Mouse (Mus musculus) cerebellum, adult 2 months (tissue): ENCODE data around the gene Abcg8. TPM values are rescaled to one million over a fixed set of nuclear protein-coding genes. Genes with fewer than 3 reads are reported as not detected.

Experiments
- DNase-seq, 2 experiments: peaks; one replicate each; pipeline ENCODE4 v3.0.0; 2021
- H3K27ac ChIP-seq: fragments of 200-500 bp; 2 replicates; pipeline ENCODE4 v1.5.1; 2012; ENCODE audit warnings: low read length, control low read depth, inconsistent platforms; ENCODE audit not compliant: insufficient read depth
- H3K27me3 ChIP-seq: fragments of 200-500 bp; 2 replicates; pipeline ENCODE4 v1.6.1; 2012; ENCODE audit warnings: inconsistent platforms, mild to moderate bottlenecking, low read length, moderate library complexity; ENCODE audit not compliant: control insufficient read depth, insufficient read depth
- H3K4me1 ChIP-seq: fragments of 200-500 bp; 2 replicates; pipeline ENCODE4 v1.6.1; 2011; ENCODE audit warnings: low read length; ENCODE audit not compliant: control insufficient read depth, insufficient read depth
- H3K4me3 ChIP-seq: fragments of 200-500 bp; replicated peaks from 2 replicates; pipeline ENCODE3; 2011; ENCODE audit warnings: mild to moderate bottlenecking, low read depth, low read length, control low read depth; ENCODE audit not compliant: insufficient read depth
- CTCF ChIP-seq: fragments of 200-500 bp; IDR thresholded peaks from 2 replicates; pipeline ENCODE4 v1.5.1; 2011; ENCODE audit warnings: low read depth, mild to moderate bottlenecking, control low read depth, low read length, moderate library complexity, borderline replicate concordance; ENCODE audit not compliant: insufficient read depth
- POLR2A ChIP-seq: fragments of 200-500 bp; IDR thresholded peaks from 2 replicates; pipeline ENCODE4 v1.6.1; 2011; ENCODE audit warnings: low read length, control low read depth, borderline replicate concordance; ENCODE audit not compliant: insufficient read depth
- WGBS: fragments of 180-500 bp; shearing (Covaris S2); methylation state at CpG from one replicate; pipeline ENCODE4 v1.1.7; 2018; 5-methylcytosine and 5-hydroxymethylcytosine counted together
- polyA plus RNA-seq: library from polyadenylated mRNA; depleted of rRNA; stranded (reverse); fragments of >200 nt; gene quantifications from 2 replicates; pipeline ENCODE4 v1.2.3, GENCODE M21; 2012

Abcg8 gene
- polyA plus RNA-seq, 1 experiment, result not detected

DNA sequence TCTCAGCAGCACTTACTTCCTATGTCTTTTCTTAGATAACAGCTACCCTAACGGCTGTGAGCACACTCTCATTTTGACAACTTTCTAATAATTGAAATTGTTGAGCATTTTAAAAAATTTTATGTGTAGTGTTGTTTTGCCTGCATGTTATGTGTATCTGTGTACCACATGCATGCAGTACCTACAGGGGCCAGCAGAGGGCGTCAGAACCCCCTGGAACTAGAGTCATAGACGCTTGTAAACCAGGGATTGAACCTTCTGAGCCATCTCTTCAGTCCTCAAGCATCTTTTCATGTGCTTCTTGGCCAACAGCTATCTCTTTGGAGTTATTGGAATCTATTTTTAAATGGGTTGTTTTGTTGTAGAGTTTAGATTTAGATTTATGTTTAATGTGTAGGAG, 34.2 kb upstream of the Abcg8 start:
- no peak for DNase-seq
- WGBS, result 48% methylated on average over 3 of the region's 3 CpGs
- no peaks in the 10 kb centered on the region for H3K27me3 ChIP-seq
- H3K4me1 ChIP-seq, result no peaks in the 10 kb centered on the region
- H3K4me3 ChIP-seq, result no peak overlapping the region
- TF ChIP-seq POLR2A (no peak), CTCF (0 out of 2 replicates have a peak, but pooled peaks have one; percentile 20)
- H3K27ac ChIP-seq, result no peak overlapping the region

DNA sequence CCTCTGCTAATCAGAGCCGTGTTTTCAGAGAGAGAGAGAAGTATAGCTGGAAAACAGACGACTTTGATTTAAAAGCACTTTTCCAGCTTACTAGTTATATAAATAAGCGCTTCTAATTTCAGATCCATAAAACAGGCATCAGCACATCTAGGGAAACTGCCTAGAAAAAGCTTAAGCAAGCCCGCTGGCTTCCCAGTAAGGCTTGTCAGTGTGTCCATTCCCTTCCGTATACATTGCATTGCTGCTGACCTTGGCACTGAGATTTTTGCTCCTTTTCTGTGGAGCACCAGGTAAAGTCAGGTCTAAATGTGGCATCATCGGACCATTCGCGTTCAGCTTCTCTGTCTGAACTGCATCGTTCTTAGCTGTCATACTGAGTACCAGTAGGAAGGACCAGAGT, 33.8 kb upstream of the Abcg8 start:
- WGBS, result 93% methylated on average over 9 of the region's 9 CpGs
- DNase-seq, result no peak
- H3K4me3 ChIP-seq, result no peak overlapping the region

DNA sequence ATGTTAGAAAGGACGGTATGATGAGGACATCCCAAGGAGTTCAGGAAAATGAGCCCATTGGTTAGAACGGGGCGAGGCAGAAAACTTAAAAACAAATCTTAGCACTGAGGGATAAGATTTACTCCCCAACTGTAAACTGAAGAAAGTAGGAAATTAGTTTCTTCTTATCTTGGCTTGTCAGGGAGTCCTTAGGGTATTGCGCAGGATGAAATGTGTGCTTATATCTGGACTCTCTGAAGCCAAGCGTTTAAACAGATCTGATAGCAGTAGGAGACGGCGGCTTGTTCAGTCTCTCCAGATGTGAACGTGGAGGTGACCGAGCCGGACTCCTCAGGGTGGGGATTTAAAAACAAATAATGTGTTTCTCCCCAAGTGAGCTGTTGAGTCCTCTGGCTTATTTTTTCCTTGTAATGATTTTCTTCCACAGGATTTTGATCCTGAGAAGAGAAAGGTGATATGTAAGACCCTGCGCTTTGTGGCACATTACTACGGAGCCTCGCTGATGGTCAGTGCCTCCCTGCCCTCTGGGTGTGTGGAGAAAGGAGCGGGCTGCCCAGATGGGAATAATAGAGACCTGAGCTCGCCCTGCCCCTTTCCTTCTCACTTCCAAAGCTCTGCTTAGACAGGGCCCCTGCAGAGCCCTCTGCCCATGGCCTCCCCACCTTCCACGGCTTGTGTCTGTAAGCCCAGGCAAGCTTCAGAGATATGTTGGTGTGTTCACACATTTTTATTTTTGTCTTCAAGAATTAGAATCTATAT, 31.6 kb upstream of the Abcg8 start:
- 86% methylated on average over 16 of the region's 16 CpGs for WGBS
- Histone ChIP-seq H3K27me3 (no peaks in the 10 kb centered on the region), H3K4me3 (no peak overlapping the region), H3K4me1 (no peaks in the 10 kb centered on the region), H3K27ac (no peak overlapping the region)
- no peak for DNase-seq
- no peak for TF ChIP-seq POLR2A
- no peak for TF ChIP-seq CTCF

More for the DNA sequence above, 33.8 kb upstream of the Abcg8 start:
- TF ChIP-seq POLR2A, result no peak
- TF ChIP-seq CTCF, result no peak
- no peaks in the 10 kb centered on the region for H3K4me1 ChIP-seq
- no peak overlapping the region for H3K27ac ChIP-seq
- H3K27me3 ChIP-seq, result no peaks in the 10 kb centered on the region

DNA sequence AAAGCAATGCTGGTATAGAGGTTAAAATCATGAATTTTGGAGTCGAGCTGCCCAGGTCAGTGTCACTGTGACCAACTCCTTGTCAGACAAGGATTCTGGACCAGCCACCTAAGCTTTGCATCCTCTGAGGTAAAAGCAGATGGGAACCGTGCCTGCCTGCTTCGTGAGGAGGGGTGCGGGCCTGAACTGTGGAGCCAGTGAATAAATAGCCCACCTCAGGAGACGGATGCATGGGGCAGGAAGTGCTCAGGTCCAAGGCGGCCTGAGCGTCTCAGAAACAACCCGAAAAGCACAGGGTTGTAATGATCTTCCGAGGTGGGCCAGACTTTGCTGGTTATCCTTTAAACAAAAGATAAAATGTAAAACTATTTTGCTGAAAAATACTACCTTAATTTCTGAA, 31.0 kb upstream of the Abcg8 start:
- no peaks in the 10 kb centered on the region for H3K27me3 ChIP-seq
- WGBS, result 44% methylated on average over 9 of the region's 9 CpGs
- H3K4me3 ChIP-seq, result no peak overlapping the region
- H3K4me1 ChIP-seq, result no peaks in the 10 kb centered on the region
- H3K27ac ChIP-seq, result no peak overlapping the region
- no peak for DNase-seq
- TF ChIP-seq CTCF (no peak), POLR2A (no peak)

DNA sequence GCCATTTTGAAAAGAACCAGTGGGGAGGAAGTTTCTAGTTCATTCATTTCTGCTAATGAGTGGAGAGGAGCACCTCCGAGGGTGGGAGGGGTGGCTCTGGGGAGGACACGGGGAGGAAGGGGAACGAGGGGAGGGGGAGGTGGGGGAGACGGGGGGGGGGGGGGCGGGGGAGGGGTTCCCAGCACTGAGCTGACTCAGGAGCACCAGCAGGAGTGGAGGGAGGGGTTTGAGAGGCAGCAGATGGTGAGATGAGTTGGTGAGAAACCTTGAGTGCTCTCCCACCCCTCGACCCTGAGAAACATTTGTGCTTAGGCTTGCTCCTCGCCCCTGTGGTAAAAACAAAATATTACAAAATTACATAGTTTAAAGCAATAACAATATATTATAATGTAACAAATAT, 30.2 kb upstream of the Abcg8 start:
- TF ChIP-seq CTCF (no peak), POLR2A (no peak)
- Histone ChIP-seq H3K4me3 (no peak overlapping the region), H3K27me3 (no peaks in the 10 kb centered on the region), H3K27ac (no peak overlapping the region), H3K4me1 (no peaks in the 10 kb centered on the region)
- 15% methylated on average over 5 of the region's 7 CpGs for WGBS
- DNase-seq, result no peak

DNA sequence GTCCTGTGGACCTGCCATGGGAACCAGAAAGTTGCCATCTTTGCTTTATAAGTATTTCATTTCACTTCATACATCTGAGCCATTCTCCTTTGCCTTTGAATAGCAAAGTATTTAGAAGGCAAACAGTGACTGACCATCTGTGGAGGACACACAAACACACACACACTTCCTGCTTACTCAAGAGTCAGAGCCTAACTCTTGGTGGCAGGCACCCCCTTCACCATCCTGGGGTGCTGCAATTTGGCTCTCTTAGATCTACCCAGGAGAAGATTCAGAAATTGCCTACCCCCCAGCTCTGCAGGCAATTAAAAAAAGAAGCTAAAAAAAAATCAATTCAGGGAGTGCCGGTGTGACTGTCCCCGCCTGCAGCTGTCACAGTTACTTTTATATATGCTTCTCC, 29.6 kb upstream of the Abcg8 start:
- Histone ChIP-seq H3K4me3 (no peak overlapping the region), H3K27me3 (no peaks in the 10 kb centered on the region), H3K4me1 (no peaks in the 10 kb centered on the region), H3K27ac (no peak overlapping the region)
- TF ChIP-seq POLR2A, result no peak
- no peak for TF ChIP-seq CTCF
- 60% methylated on average over 2 of the region's 2 CpGs for WGBS
- no peak for DNase-seq

DNA sequence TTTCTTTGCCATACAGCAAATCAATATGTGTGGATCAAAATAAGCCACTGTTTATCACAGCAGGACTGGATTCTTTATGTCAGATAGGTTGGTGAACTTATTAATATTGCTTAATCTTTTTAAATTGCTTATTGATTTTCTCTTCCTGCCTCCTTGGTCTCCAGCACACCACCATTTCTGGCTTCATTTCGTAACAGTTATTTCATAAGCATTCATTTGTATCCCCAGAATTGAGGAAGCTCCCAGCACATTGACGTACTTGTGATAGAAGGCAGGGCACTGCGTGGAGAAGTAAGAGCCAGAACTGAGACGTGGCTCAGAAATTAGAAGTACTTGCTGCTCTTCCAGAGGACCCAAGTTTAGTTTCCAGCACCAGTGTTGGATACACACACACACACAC, 28.5 kb upstream of the Abcg8 start:
- no peak overlapping the region for H3K27ac ChIP-seq
- H3K4me3 ChIP-seq, result no peak overlapping the region
- TF ChIP-seq POLR2A (no peak), CTCF (no peak)
- H3K4me1 ChIP-seq, result no peaks in the 10 kb centered on the region
- H3K27me3 ChIP-seq, result no peaks in the 10 kb centered on the region
- no peak for DNase-seq
- WGBS, result 93% methylated on average over 4 of the region's 4 CpGs

DNA sequence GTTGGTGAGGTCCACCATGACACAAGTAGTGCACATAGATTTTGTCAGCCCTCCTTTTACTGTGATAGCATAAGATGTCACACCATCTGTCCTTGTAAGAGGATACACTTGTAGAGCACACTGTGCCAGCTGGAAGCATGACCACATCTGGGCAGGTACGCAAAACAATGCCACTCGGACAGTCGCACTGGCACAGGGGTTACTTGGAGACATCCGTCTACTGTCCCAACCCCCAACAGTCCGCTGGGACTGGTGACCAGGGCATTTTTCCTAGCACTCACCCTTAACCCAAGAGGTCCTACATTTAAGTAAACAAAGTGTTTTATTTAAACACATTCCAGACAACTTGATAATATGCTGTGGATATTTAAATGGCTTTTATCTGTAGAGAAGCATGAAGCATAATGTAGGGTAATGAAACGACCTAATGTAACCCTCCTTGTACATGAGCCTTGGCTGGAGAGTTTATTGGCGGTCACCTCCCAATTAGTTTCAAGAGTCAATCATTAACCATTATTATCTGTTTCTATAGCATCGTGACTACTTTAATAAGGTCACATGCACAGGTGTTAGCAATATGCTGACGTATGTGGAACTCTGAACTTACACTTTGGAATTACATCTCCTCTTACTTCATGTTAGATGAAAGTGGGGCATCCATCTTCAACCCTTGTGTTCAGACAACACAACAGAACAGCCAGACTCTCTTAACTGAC, 25.6 kb upstream of the Abcg8 start:
- 93% methylated on average over 9 of the region's 9 CpGs for WGBS
- TF ChIP-seq POLR2A (no peak), CTCF (no peak)

DNA sequence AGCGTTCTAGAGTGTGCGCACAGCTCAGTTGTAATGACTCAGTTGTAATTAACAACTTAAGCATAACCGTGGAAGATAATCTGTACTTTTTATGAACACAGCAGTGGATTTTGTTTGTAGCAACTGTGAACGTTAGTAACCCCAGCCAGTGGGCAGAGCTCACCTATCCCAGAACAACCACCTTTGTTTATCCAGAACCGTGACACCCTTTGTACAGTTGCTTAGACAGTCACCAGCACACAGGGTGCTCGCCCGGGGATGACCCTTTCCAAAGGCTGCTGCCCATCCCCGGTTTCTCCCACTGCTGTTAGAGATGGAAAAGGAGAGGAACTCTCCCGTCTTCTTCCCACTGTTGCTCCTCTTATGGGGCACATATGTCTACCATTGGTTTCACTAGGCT, 22.6 kb upstream of the Abcg8 start:
- no peak overlapping the region for H3K27ac ChIP-seq
- DNase-seq, result no peak
- 93% methylated on average over 9 of the region's 9 CpGs for WGBS
- no peaks in the 10 kb centered on the region for H3K27me3 ChIP-seq
- H3K4me3 ChIP-seq, result no peak overlapping the region
- TF ChIP-seq CTCF, result no peak
- no peak for TF ChIP-seq POLR2A
- H3K4me1 ChIP-seq, result no peaks in the 10 kb centered on the region

More for the DNA sequence above, 25.6 kb upstream of the Abcg8 start:
- no peaks in the 10 kb centered on the region for H3K27me3 ChIP-seq
- H3K27ac ChIP-seq, result no peak overlapping the region
- H3K4me1 ChIP-seq, result no peaks in the 10 kb centered on the region
- no peak overlapping the region for H3K4me3 ChIP-seq
- no peak for DNase-seq
